Mouse (Mus musculus) heart, embryonic 11.5 days (tissue): ENCODE results near the gene Gm6993. TPM values are rescaled to one million over a fixed set of nuclear protein-coding genes. Genes with fewer than 3 reads are reported as not detected.

Experiments
- ATAC-seq: fragments of 200-750 bp; cut with Nextera tagmentation; replicated peaks from 2 replicates; pipeline ENCODE4 v1.8.0; 2017; ENCODE audit warnings: moderate library complexity; ENCODE audit not compliant: insufficient number of reproducible peaks, low FRiP score, low TSS enrichment
- H3K27ac ChIP-seq: fragments of 300-500 bp; sonication (generic); 2 replicates; pipeline ENCODE4 v1.5.1; 2014; ENCODE audit warnings: mild to moderate bottlenecking, low read depth, low read length
- H3K27me3 ChIP-seq: fragments of 300-500 bp; sonication (generic); 2 replicates; pipeline ENCODE4 v1.6.1; 2014; ENCODE audit warnings: mild to moderate bottlenecking, low read length, mixed read lengths; ENCODE audit not compliant: control insufficient read depth, insufficient read depth
- H3K36me3 ChIP-seq: fragments of 300-500 bp; sonication (generic); 2 replicates; pipeline ENCODE4 v1.6.1; 2014; ENCODE audit warnings: mild to moderate bottlenecking, low read length, moderate library complexity, mixed read lengths; ENCODE audit not compliant: control insufficient read depth, insufficient read depth
- H3K4me1 ChIP-seq: fragments of 300-500 bp; sonication (generic); 2 replicates; pipeline ENCODE4 v1.6.1; 2014; ENCODE audit warnings: low read length; ENCODE audit not compliant: control insufficient read depth, insufficient read depth
- H3K4me2 ChIP-seq: fragments of 300-500 bp; sonication (generic); 2 replicates; pipeline ENCODE4 v1.6.1; 2014; ENCODE audit warnings: mild to moderate bottlenecking, moderate library complexity
- H3K4me3 ChIP-seq: fragments of 300-500 bp; sonication (generic); 2 replicates; pipeline ENCODE4 v1.5.1; 2014; ENCODE audit warnings: low read depth, low read length
- H3K9ac ChIP-seq: fragments of 300-500 bp; sonication (generic); 2 replicates; pipeline ENCODE4 v1.6.1; 2014; ENCODE audit warnings: mild to moderate bottlenecking, low read depth, low read length, moderate library complexity
- H3K9me3 ChIP-seq: fragments of 300-500 bp; sonication (generic); replicated peaks from 2 replicates; pipeline ENCODE4 v1.6.1; 2016; ENCODE audit warnings: low read length; ENCODE audit not compliant: control insufficient read depth
- WGBS: fragments of 180-500 bp; shearing (Covaris S2); extraction: QIAGEN DNeasy Blood & Tissue Kit; methylation state at CpG from one replicate; pipeline ENCODE4 v1.1.7; 2014; ENCODE audit not compliant: insufficient replicate concordance; 5-methylcytosine and 5-hydroxymethylcytosine counted together
- polyA plus RNA-seq: library from polyadenylated mRNA; unstranded; fragments of >200 nt; fragmentation: Nextera tagmentation; extraction: Ambion mirVana; gene quantifications from 2 replicates; pipeline ENCODE4 v1.2.1, GENCODE M21; 2014

The Gm6993 gene
- not detected in 2 replicates for polyA plus RNA-seq

GRCm38 (mm10) chr12:31240470-31240869 lies at the start of gene Gm6993:
Gene Gm6993 (plus strand): TSS chr12:31240770.
- H3K36me3 ChIP-seq, result no peaks in the 10 kb centered on the region
- 81% methylated on average over 5 of the region's 5 CpGs for WGBS
- H3K4me2 ChIP-seq, result no peak within 1 kb of the TSS
- no peaks in the 10 kb centered on the region for H3K9me3 ChIP-seq
- no peak within 1 kb of the TSS for H3K4me3 ChIP-seq
- H3K27me3 ChIP-seq, result no peaks in the 10 kb centered on the region
- no peak for ATAC-seq
- H3K9ac ChIP-seq, result no peak within 1 kb of the TSS
- no peak within 1 kb of the TSS for H3K27ac ChIP-seq
- H3K4me1 ChIP-seq, result peaks cover 12% of the 10 kb centered on the region

- Histone ChIP-seq H3K27me3 (no peaks in the 10 kb centered on the region), H3K4me3 (no peak overlapping the region), H3K27ac (no peak overlapping the region), H3K36me3 (no peaks in the 10 kb centered on the region), H3K9ac (no peak overlapping the region), H3K9me3 (no peaks in the 10 kb centered on the region), H3K4me2 (no peak overlapping the region), H3K4me1 (no peaks in the 10 kb centered on the region)
- WGBS, result 40% methylated on average over 8 of the region's 8 CpGs
- ATAC-seq, result no peak
These were observed 49.1 kb upstream of the Gm6993 start for GRCm38 (mm10) chr12:31191329-31191954.

- H3K36me3 ChIP-seq, result no peaks in the 10 kb centered on the region
- H3K4me3 ChIP-seq, result no peak overlapping the region
- H3K9ac ChIP-seq, result no peak overlapping the region
- no peak for ATAC-seq
- no peaks in the 10 kb centered on the region for H3K4me1 ChIP-seq
- H3K9me3 ChIP-seq, result no peaks in the 10 kb centered on the region
- H3K27ac ChIP-seq, result no peak overlapping the region
- H3K4me2 ChIP-seq, result no peak overlapping the region
- WGBS, result 88% methylated on average over 1 of the region's 1 CpGs
- H3K27me3 ChIP-seq, result no peaks in the 10 kb centered on the region
These were observed 38.1 kb upstream of the Gm6993 start for GRCm38 (mm10) chr12:31202509-31202908.

- no peak for ATAC-seq
- WGBS, result 87% methylated on average over 6 of the region's 6 CpGs
These were observed 36.7 kb upstream of the Gm6993 start for GRCm38 (mm10) chr12:31203746-31204455.

GRCm38 (mm10) chr12:31204898-31205297 lies 35.7 kb upstream of the Gm6993 start:
- H3K27ac ChIP-seq, result no peak overlapping the region
- no peak overlapping the region for H3K4me2 ChIP-seq
- WGBS, result 85% methylated on average over 3 of the region's 3 CpGs
- no peak for ATAC-seq
- H3K4me3 ChIP-seq, result no peak overlapping the region
- no peaks in the 10 kb centered on the region for H3K9me3 ChIP-seq
- H3K4me1 ChIP-seq, result peaks cover 6% of the 10 kb centered on the region; the same call in 1 of the 2 replicates
- H3K9ac ChIP-seq, result no peak overlapping the region
- H3K36me3 ChIP-seq, result no peaks in the 10 kb centered on the region
- no peaks in the 10 kb centered on the region for H3K27me3 ChIP-seq

More at GRCm38 (mm10) chr12:31203746-31204455, 36.7 kb upstream of the Gm6993 start:
- Histone ChIP-seq H3K27ac (no peak overlapping the region), H3K4me2 (no peak overlapping the region), H3K9me3 (no peaks in the 10 kb centered on the region), H3K27me3 (no peaks in the 10 kb centered on the region), H3K4me1 (peaks cover 4% of the 10 kb centered on the region; the same call in 1 of the 2 replicates), H3K36me3 (no peaks in the 10 kb centered on the region), H3K4me3 (no peak overlapping the region), H3K9ac (no peak overlapping the region)

GRCm38 (mm10) chr12:31205983-31206633 lies 34.5 kb upstream of the Gm6993 start:
- Histone ChIP-seq H3K4me2 (no peak overlapping the region), H3K36me3 (no peaks in the 10 kb centered on the region), H3K9ac (no peak overlapping the region), H3K9me3 (no peaks in the 10 kb centered on the region), H3K27ac (no peak overlapping the region), H3K4me1 (peaks cover 6% of the 10 kb centered on the region; the same call in 1 of the 2 replicates), H3K4me3 (no peak overlapping the region), H3K27me3 (no peaks in the 10 kb centered on the region)
- 83% methylated on average over 10 of the region's 10 CpGs for WGBS
- ATAC-seq, result no peak

- ATAC-seq, result no peak
- H3K36me3 ChIP-seq, result no peaks in the 10 kb centered on the region
- peaks cover 6% of the 10 kb centered on the region; the same call in 1 of the 2 replicates for H3K4me1 ChIP-seq
- no peak overlapping the region for H3K4me2 ChIP-seq
- H3K27ac ChIP-seq, result no peak overlapping the region
- no peaks in the 10 kb centered on the region for H3K9me3 ChIP-seq
- no peak overlapping the region for H3K9ac ChIP-seq
- WGBS, result 68% methylated on average over 6 of the region's 6 CpGs
- no peaks in the 10 kb centered on the region for H3K27me3 ChIP-seq
- H3K4me3 ChIP-seq, result no peak overlapping the region
These were observed 31.8 kb upstream of the Gm6993 start for GRCm38 (mm10) chr12:31208766-31209165.

- H3K9me3 ChIP-seq, result no peaks in the 10 kb centered on the region
- H3K27ac ChIP-seq, result no peak overlapping the region
- no peak overlapping the region for H3K4me2 ChIP-seq
- no peak overlapping the region for H3K4me3 ChIP-seq
- peaks cover 6% of the 10 kb centered on the region; the same call in 1 of the 2 replicates for H3K4me1 ChIP-seq
- ATAC-seq, result no peak
- H3K27me3 ChIP-seq, result no peaks in the 10 kb centered on the region
- WGBS, result 54% methylated on average over 5 of the region's 5 CpGs
- no peaks in the 10 kb centered on the region for H3K36me3 ChIP-seq
- H3K9ac ChIP-seq, result no peak overlapping the region
These were observed 31.2 kb upstream of the Gm6993 start for GRCm38 (mm10) chr12:31209377-31209805.
